In the genomic region with DNA sequence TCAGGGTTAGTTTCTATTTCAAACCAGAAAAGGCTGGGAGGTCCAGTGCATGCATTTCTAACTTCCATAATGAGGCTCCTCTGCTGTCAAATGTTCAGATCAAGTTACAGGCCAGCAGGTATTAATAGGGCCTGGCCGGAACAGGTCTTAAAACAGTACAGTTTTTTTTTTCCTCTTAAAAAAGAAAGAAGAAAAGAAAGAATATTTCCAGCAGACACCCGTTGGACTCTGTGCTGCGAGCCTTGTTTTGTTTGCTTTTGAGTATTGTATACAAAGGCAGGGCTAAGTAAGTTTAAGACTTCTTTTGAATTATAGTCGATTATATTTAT, we compare ENCODE assay signal across 9 mouse cellular contexts. TPM values are rescaled to one million over a fixed set of nuclear protein-coding genes. Genes with fewer than 3 reads are reported as not detected.
DNase-seq lines count a peak whose midpoint lies in the region; ATAC-seq and TF ChIP-seq lines count a peak whose summit lies in the region.
"Had no signal": no experiment of that assay in that cellular context is flagged by ENCODE, and none has a peak within 500 bp of the region (broad histone marks: within the 10 kb centered on the region; RNA-seq: fewer than 3 reads in every experiment).

No protein-coding gene starts in this region.

- peak overlapping the region; percentile 94 for H3K4me2 ChIP-seq in embryonic facial prominence, embryonic 12.5 days (replicated peaks)
- peak overlapping the region; percentile 88 for H3K4me2 ChIP-seq in hindbrain, postnatal 0 days (ENCODE audit: low read depth, low read length)
- H3K4me2 ChIP-seq in midbrain, embryonic 15.5 days = peak overlapping the region; percentile 93

- TF ChIP-seq CTCF in kidney, adult 2 months (conservative IDR thresholded peaks at IDR 0.05; ENCODE audit: insufficient read depth, insufficient read length, low read depth, low read length) = no peak
- TF ChIP-seq CTCF in hindbrain, postnatal 0 days (IDR thresholded peaks at IDR 0.05; ENCODE audit: low read depth) = no peak

- peaks cover 46% of the 10 kb centered on the region for H3K4me1 ChIP-seq in kidney, adult 2 months (ENCODE audit: control insufficient read depth, insufficient read depth, low read length)
- H3K4me1 ChIP-seq in embryonic facial prominence, embryonic 12.5 days = peaks cover 71% of the 10 kb centered on the region
- peaks cover 45% of the 10 kb centered on the region for H3K4me1 ChIP-seq in hindbrain, postnatal 0 days (ENCODE audit: insufficient read depth, low read length)
- H3K4me1 ChIP-seq in midbrain, embryonic 15.5 days = peaks cover 78% of the 10 kb centered on the region

- WGBS in kidney, adult 2 months = 10% methylated on average over 4 of the region's 4 CpGs
- WGBS in embryonic facial prominence, embryonic 12.5 days = 26% methylated on average over 4 of the region's 4 CpGs
- 16% methylated on average over 4 of the region's 4 CpGs for WGBS in hindbrain, postnatal 0 days
- 21% methylated on average over 4 of the region's 4 CpGs for WGBS in midbrain, embryonic 15.5 days

- H3K36me3 ChIP-seq in kidney, adult 2 months (ENCODE audit: control insufficient read depth, insufficient read depth, low read length) = no peaks in the 10 kb centered on the region
- H3K36me3 ChIP-seq in embryonic facial prominence, embryonic 12.5 days = no peaks in the 10 kb centered on the region
- no peaks in the 10 kb centered on the region for H3K36me3 ChIP-seq in hindbrain, postnatal 0 days (ENCODE audit: insufficient read depth, low read length)
- no peaks in the 10 kb centered on the region for H3K36me3 ChIP-seq in midbrain, embryonic 15.5 days (replicated peaks)

- H3K27ac ChIP-seq in kidney, adult 2 months (ENCODE audit: insufficient read depth, low read depth, low read length) = peak overlapping the region; percentile 59
- peak overlapping the region; percentile 86 for H3K27ac ChIP-seq in embryonic facial prominence, embryonic 12.5 days
- peak overlapping the region; percentile 98 for H3K27ac ChIP-seq in hindbrain, postnatal 0 days
- no peak overlapping the region for H3K27ac ChIP-seq in midbrain, embryonic 15.5 days

- TF ChIP-seq POLR2A in kidney, adult 2 months (IDR thresholded peaks at IDR 0.05; ENCODE audit: low read depth, low read length) = no peak

- no peak for DNase-seq in kidney, adult 2 months
- DNase-seq in kidney, postnatal 25 days = no peak
- DNase-seq in hindbrain, postnatal 0 days (ENCODE audit: low spot score) = no peak
- DNase-seq in thymus, adult 18-20 months = no peak
- no peak for DNase-seq in urinary bladder, adult 18-20 months (ENCODE audit: low spot score in 2 of 2)
- no peak for DNase-seq in adrenal gland, adult (ENCODE audit: inconsistent age in 2 of 2, low spot score in 1 of 2)
- DNase-seq: cerebellum, adult 2 months had no signal

- peak overlapping the region; percentile 99 for H3K9ac ChIP-seq in embryonic facial prominence, embryonic 12.5 days
- peak overlapping the region; percentile 99 for H3K9ac ChIP-seq in hindbrain, postnatal 0 days (replicated peaks; ENCODE audit: low read length)
- peak overlapping the region; percentile 98; the same call in 1 of the 2 replicates for H3K9ac ChIP-seq in midbrain, embryonic 15.5 days

- H3K27me3 ChIP-seq in kidney, adult 2 months (replicated peaks; ENCODE audit: control insufficient read depth, insufficient read depth, low read length) = no peaks in the 10 kb centered on the region
- H3K27me3 ChIP-seq in embryonic facial prominence, embryonic 12.5 days = no peaks in the 10 kb centered on the region
- H3K27me3 ChIP-seq in hindbrain, postnatal 0 days (ENCODE audit: insufficient read depth, low read length) = no peaks in the 10 kb centered on the region
- no peaks in the 10 kb centered on the region for H3K27me3 ChIP-seq in midbrain, embryonic 15.5 days (replicated peaks)

- no peaks in the 10 kb centered on the region for H3K9me3 ChIP-seq in embryonic facial prominence, embryonic 12.5 days
- no peaks in the 10 kb centered on the region for H3K9me3 ChIP-seq in hindbrain, postnatal 0 days (ENCODE audit: low read length)
- H3K9me3 ChIP-seq in midbrain, embryonic 15.5 days = no peaks in the 10 kb centered on the region

- no peak overlapping the region for H3K4me3 ChIP-seq in kidney, adult 2 months (ENCODE audit: insufficient read depth, low read depth, low read length)
- H3K4me3 ChIP-seq in embryonic facial prominence, embryonic 12.5 days = peak overlapping the region; percentile 93
- H3K4me3 ChIP-seq in hindbrain, postnatal 0 days (ENCODE audit: low read length) = peak overlapping the region; percentile 86
- H3K4me3 ChIP-seq in midbrain, embryonic 15.5 days = peak overlapping the region; percentile 94

- no peak for ATAC-seq in embryonic facial prominence, embryonic 12.5 days (ENCODE audit: insufficient number of reproducible peaks, insufficient read depth, low FRiP score, low TSS enrichment)
- no peak for ATAC-seq in hindbrain, postnatal 0 days
- ATAC-seq in midbrain, embryonic 15.5 days (replicated peaks) = no peak

RNA-seq across cellular contexts. Expression of a gene that starts 2.9 kb away (rescaled TPM):
- polyA plus RNA-seq in kidney, adult 2 months (2012; rRNA removed) = 42.5 and 43.5 TPM in 2 replicates
- polyA plus RNA-seq in embryonic facial prominence, embryonic 12.5 days (2016; fragmentation: Nextera tagmentation; extraction: Ambion mirVana) = 81.8 and 83.2 TPM in 2 replicates
- total RNA-seq in hindbrain, postnatal 0 days (2014; rRNA removed) = 188 and 206 TPM in 2 replicates
- 44.8 and 55.9 TPM in 2 replicates for polyA plus RNA-seq in hindbrain, postnatal 0 days (2015; fragmentation: Nextera tagmentation; extraction: Ambion mirVana)
- polyA plus RNA-seq in midbrain, embryonic 15.5 days (2015; fragmentation: Nextera tagmentation; extraction: Ambion mirVana) = 85.4 and 92.2 TPM in 2 replicates

RNA-seq across cellular contexts. Expression of a gene that starts 58.4 kb away (rescaled TPM):
- 5.7 and 6.0 TPM in 2 replicates for polyA plus RNA-seq in kidney, adult 2 months (2012; rRNA removed)
- polyA plus RNA-seq in embryonic facial prominence, embryonic 12.5 days (2016; fragmentation: Nextera tagmentation; extraction: Ambion mirVana) = 7.0 and 7.3 TPM in 2 replicates
- 39.2 and 50.5 TPM in 2 replicates for total RNA-seq in hindbrain, postnatal 0 days (2014; rRNA removed)
- polyA plus RNA-seq in hindbrain, postnatal 0 days (2015; fragmentation: Nextera tagmentation; extraction: Ambion mirVana) = 28.2 and 28.3 TPM in 2 replicates
- 25.7 and 26.7 TPM in 2 replicates for polyA plus RNA-seq in midbrain, embryonic 15.5 days (2015; fragmentation: Nextera tagmentation; extraction: Ambion mirVana)
